Mouse (Mus musculus) heart, postnatal 0 days (tissue): Measurements from ENCODE around the gene Ttc38.

Source experiments
- CTCF ChIP-seq: IDR thresholded peaks from 2 replicates; pipeline ENCODE4 v1.5.1; 2016; ENCODE audit warnings: antibody characterized with exemption, control low read depth, low read depth
- EP300 ChIP-seq: IDR thresholded peaks from 2 replicates; pipeline ENCODE4 v1.6.1; 2016; ENCODE audit warnings: antibody characterized with exemption, low read depth

- TF ChIP-seq EP300 (no peak), CTCF (no peak)
Observed at GRCm38 (mm10) chr15:85889235-85889634, 57.1 kb downstream of the Ttc38 start.
